ENCODE assay signal across 16 mouse cellular contexts in the genomic region with DNA sequence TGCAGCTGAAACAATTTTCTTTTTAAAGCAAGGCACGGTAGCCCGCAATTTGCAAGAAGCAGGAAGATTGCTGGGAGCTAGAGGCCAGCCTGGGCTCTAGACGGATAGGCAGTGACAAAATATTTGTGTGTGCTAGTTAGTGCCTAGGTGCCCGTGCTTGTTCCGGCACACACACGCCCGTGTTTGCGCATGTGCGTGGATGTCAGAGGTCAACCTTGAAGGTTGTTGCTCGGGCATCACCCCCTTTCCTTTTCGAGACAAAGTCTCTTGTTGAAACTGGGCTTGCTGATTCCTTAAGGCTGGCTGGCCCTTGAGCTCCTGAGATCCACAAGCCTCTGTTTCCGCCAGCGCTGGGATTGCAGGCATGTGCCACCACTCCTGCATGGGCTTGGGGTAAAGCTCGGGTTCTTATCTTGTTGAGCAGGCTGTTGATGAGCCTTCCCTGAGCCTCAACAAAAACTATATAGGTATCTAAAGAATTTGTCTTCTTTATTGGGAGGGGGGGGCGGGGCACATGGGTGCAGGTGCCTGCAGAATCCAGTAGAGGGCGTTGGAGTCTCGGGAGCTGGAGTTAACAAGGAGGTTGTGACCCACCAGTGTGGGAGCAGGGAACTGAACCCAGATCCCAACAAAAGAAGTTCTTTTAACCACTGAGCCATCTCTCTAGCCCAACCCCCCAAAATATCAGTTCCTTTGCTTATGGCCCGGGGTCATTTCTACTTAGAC.
DNase-seq lines count a peak whose midpoint lies in the region; ATAC-seq lines count a peak whose summit lies in the region.
"Had no signal": no experiment of that assay in that cellular context is flagged by ENCODE, and none has a peak within 500 bp of the region (broad histone marks: within the 10 kb centered on the region; RNA-seq: fewer than 3 reads in every experiment).

No protein-coding gene starts in this region.

- no peaks in the 10 kb centered on the region for H3K36me3 ChIP-seq in hindbrain, embryonic 12.5 days
- no peaks in the 10 kb centered on the region for H3K36me3 ChIP-seq in hindbrain, embryonic 16.5 days (ENCODE audit: control insufficient read depth, insufficient read depth, low read length)
- no peaks in the 10 kb centered on the region for H3K36me3 ChIP-seq in midbrain, embryonic 10.5 days
- H3K36me3 ChIP-seq in neural tube, embryonic 14.5 days (ENCODE audit: control insufficient read depth, insufficient read depth, low read length), result no peaks in the 10 kb centered on the region
- H3K36me3 ChIP-seq: limb, embryonic 15.5 days; lung, embryonic 15.5 days had no signal

- ATAC-seq in hindbrain, embryonic 12.5 days (ENCODE audit: low FRiP score), result no peak
- ATAC-seq in hindbrain, embryonic 16.5 days, result no peak
- no peak for ATAC-seq in neural tube, embryonic 14.5 days (ENCODE audit: low read depth)
- ATAC-seq: inflammation-experienced regulatory T-cells, adult 6 months had no signal

- intact Hi-C loops in left cerebral cortex, postnatal 4 days (cut with DNase I), result no loop called here

- peaks cover 75% of the 10 kb centered on the region for H3K27me3 ChIP-seq in hindbrain, embryonic 12.5 days
- 0 out of 2 replicates have a peak, but pooled peaks cover 2% of the 10 kb centered on the region for H3K27me3 ChIP-seq in hindbrain, embryonic 16.5 days (replicated peaks; ENCODE audit: control insufficient read depth, insufficient read depth, low read length)
- peaks cover 100% of the 10 kb centered on the region for H3K27me3 ChIP-seq in midbrain, embryonic 10.5 days (ENCODE audit: low read depth, poor library complexity, severe bottlenecking)
- H3K27me3 ChIP-seq in neural tube, embryonic 14.5 days (ENCODE audit: control insufficient read depth, insufficient read depth, low read length), result 0 out of 2 replicates have a peak, but pooled peaks cover 2% of the 10 kb centered on the region

- no peak overlapping the region for H3K4me3 ChIP-seq in hindbrain, embryonic 12.5 days
- no peak overlapping the region for H3K4me3 ChIP-seq in hindbrain, embryonic 16.5 days (ENCODE audit: low read length)
- 0 out of 2 replicates have a peak overlapping the region, but pooled peaks have one; percentile 35 for H3K4me3 ChIP-seq in midbrain, embryonic 10.5 days
- H3K4me3 ChIP-seq in neural tube, embryonic 14.5 days (ENCODE audit: low read depth, low read length), result no peak overlapping the region
- H3K4me3 ChIP-seq: erythroblast, embryonic 14.5 days; limb, embryonic 15.5 days; lung, embryonic 15.5 days had no signal

- H3K4me2 ChIP-seq in hindbrain, embryonic 12.5 days (replicated peaks), result no peak overlapping the region
- no peak overlapping the region for H3K4me2 ChIP-seq in hindbrain, embryonic 16.5 days (ENCODE audit: low read length)
- no peak overlapping the region for H3K4me2 ChIP-seq in neural tube, embryonic 14.5 days (ENCODE audit: low read depth, low read length)
- H3K4me2 ChIP-seq: limb, embryonic 15.5 days; lung, embryonic 15.5 days had no signal

- H3K4me1 ChIP-seq in hindbrain, embryonic 12.5 days, result peaks cover 37% of the 10 kb centered on the region
- H3K4me1 ChIP-seq in hindbrain, embryonic 16.5 days (ENCODE audit: control insufficient read depth, insufficient read depth, low read depth, low read length), result peaks cover 10% of the 10 kb centered on the region
- H3K4me1 ChIP-seq in midbrain, embryonic 10.5 days, result peaks cover 64% of the 10 kb centered on the region
- H3K4me1 ChIP-seq in neural tube, embryonic 14.5 days (ENCODE audit: control insufficient read depth, insufficient read depth, low read length), result peaks cover 20% of the 10 kb centered on the region
- H3K4me1 ChIP-seq: lung, embryonic 15.5 days had no signal

- H3K9me3 ChIP-seq in hindbrain, embryonic 12.5 days (replicated peaks), result no peaks in the 10 kb centered on the region
- H3K9me3 ChIP-seq in hindbrain, embryonic 16.5 days (ENCODE audit: control insufficient read depth, low read length), result no peaks in the 10 kb centered on the region
- no peaks in the 10 kb centered on the region for H3K9me3 ChIP-seq in midbrain, embryonic 10.5 days (replicated peaks)
- H3K9me3 ChIP-seq in neural tube, embryonic 14.5 days (ENCODE audit: control insufficient read depth, low read length), result no peaks in the 10 kb centered on the region
- H3K9me3 ChIP-seq: limb, embryonic 15.5 days; lung, embryonic 15.5 days had no signal

- peak; percentile 64 for DNase-seq in ZHBTc4 (ENCODE audit: low read depth, low spot score)
- DNase-seq in midbrain, embryonic 10.5 days (ENCODE audit: low spot score), result no peak
- DNase-seq in left cerebral cortex, postnatal 4 days, result no peak
- no peak for DNase-seq in thymus, postnatal 10 days (ENCODE audit: low spot score in 2 of 2)
- DNase-seq: adrenal gland, postnatal 36 days; cerebellum, adult 18-20 months; kidney, postnatal 14 days; layer of hippocampus, postnatal 36 days; thymus, postnatal 25 days had no signal

- peak overlapping the region; percentile 66; the same call in 1 of the 2 replicates for H3K27ac ChIP-seq in hindbrain, embryonic 12.5 days
- H3K27ac ChIP-seq in hindbrain, embryonic 16.5 days (ENCODE audit: low read depth, low read length), result no peak overlapping the region
- H3K27ac ChIP-seq in midbrain, embryonic 10.5 days (replicated peaks), result 0 out of 2 replicates have a peak overlapping the region, but pooled peaks have one; percentile 23
- H3K27ac ChIP-seq in neural tube, embryonic 14.5 days (ENCODE audit: low read depth, low read length), result peak overlapping the region; percentile 71; the same call in 1 of the 2 replicates
- H3K27ac ChIP-seq: limb, embryonic 15.5 days; lung, embryonic 15.5 days had no signal

- H3K9ac ChIP-seq in hindbrain, embryonic 12.5 days, result no peak overlapping the region
- no peak overlapping the region for H3K9ac ChIP-seq in hindbrain, embryonic 16.5 days (ENCODE audit: low read depth, low read length)
- H3K9ac ChIP-seq in neural tube, embryonic 14.5 days (replicated peaks; ENCODE audit: low read depth, low read length), result no peak overlapping the region
- H3K9ac ChIP-seq: limb, embryonic 15.5 days; lung, embryonic 15.5 days had no signal

- 33% methylated on average over 18 of the region's 18 CpGs for WGBS in hindbrain, embryonic 12.5 days
- WGBS in hindbrain, embryonic 16.5 days, result 38% methylated on average over 18 of the region's 18 CpGs
- 27% methylated on average over 18 of the region's 18 CpGs for WGBS in midbrain, embryonic 10.5 days
- WGBS in neural tube, embryonic 14.5 days, result 40% methylated on average over 18 of the region's 18 CpGs
